10 mouse cellular contexts compared by ENCODE assay signal in genomic region chr19:57199361-57199760, GRCm38 (mm10).
A peak's percentile ranks its signal among the peaks of the same experiment; 100 is the strongest.
DNase-seq lines count a peak whose midpoint lies in the region; ATAC-seq and TF ChIP-seq lines count a peak whose summit lies in the region.
"Had no signal": no experiment of that assay in that cellular context is flagged by ENCODE, and none has a peak within 500 bp of the region (broad histone marks: within the 10 kb centered on the region; RNA-seq: fewer than 3 reads in every experiment).

No protein-coding gene starts in this region.

- no peak for ATAC-seq in forebrain, embryonic 14.5 days
- ATAC-seq in forebrain, embryonic 11.5 days (replicated peaks; ENCODE audit: low FRiP score), result no peak
- ATAC-seq in lung, postnatal 0 days, result peak; percentile 12; the same call in 1 of the 2 replicates
- ATAC-seq in hindbrain, embryonic 15.5 days (ENCODE audit: low FRiP score, low read depth), result no peak

- H3K4me2 ChIP-seq in forebrain, embryonic 14.5 days (ENCODE audit: low read length), result no peak overlapping the region
- no peak overlapping the region for H3K4me2 ChIP-seq in forebrain, embryonic 11.5 days (ENCODE audit: low read depth, low read length, severe bottlenecking)
- no peak overlapping the region for H3K4me2 ChIP-seq in lung, postnatal 0 days (replicated peaks; ENCODE audit: low read depth, low read length)
- no peak overlapping the region for H3K4me2 ChIP-seq in hindbrain, embryonic 15.5 days

- no peak for TF ChIP-seq CTCF in lung, postnatal 0 days (IDR thresholded peaks at IDR 0.05)

- H3K27me3 ChIP-seq in forebrain, embryonic 14.5 days (replicated peaks; ENCODE audit: control insufficient read depth, insufficient read depth, low read length), result peaks cover 7% of the 10 kb centered on the region; the same call in 1 of the 2 replicates
- H3K27me3 ChIP-seq in forebrain, embryonic 11.5 days (ENCODE audit: control insufficient read depth, insufficient read depth, low read length), result peaks cover 9% of the 10 kb centered on the region; the same call in 1 of the 2 replicates
- H3K27me3 ChIP-seq in lung, postnatal 0 days (replicated peaks; ENCODE audit: insufficient read depth, low read length), result no peaks in the 10 kb centered on the region
- H3K27me3 ChIP-seq in hindbrain, embryonic 15.5 days, result peaks cover 4% of the 10 kb centered on the region; the same call in 1 of the 2 replicates

- peak; percentile 77 for TF ChIP-seq EP300 in lung, postnatal 0 days (IDR thresholded peaks at IDR 0.05)

- peak; percentile 6 for DNase-seq in forebrain, embryonic 14.5 days (ENCODE audit: low spot score)
- no peak for DNase-seq in forebrain, embryonic 11.5 days (ENCODE audit: low spot score)
- peak; percentile 87 for DNase-seq in lung, postnatal 0 days (ENCODE audit: low spot score)
- no peak for DNase-seq in lung, postnatal 25 days (ENCODE audit: low spot score)
- peak; percentile 53 for DNase-seq in adipocyte (ENCODE audit: low spot score)
- DNase-seq in spleen, postnatal 14 days (ENCODE audit: low spot score in 2 of 2), result no peak
- DNase-seq in spleen, postnatal 10 days (ENCODE audit: low spot score in 2 of 2), result no peak
- DNase-seq: lung, adult 18-20 months had no signal

- no peak overlapping the region for H3K27ac ChIP-seq in forebrain, embryonic 14.5 days (ENCODE audit: low read depth, low read length)
- no peak overlapping the region for H3K27ac ChIP-seq in forebrain, embryonic 11.5 days (ENCODE audit: low read depth, low read length)
- H3K27ac ChIP-seq in lung, postnatal 0 days (ENCODE audit: low read length), result peak overlapping the region; percentile 71; the same call in 1 of the 2 replicates
- peak overlapping the region; percentile 72 for H3K27ac ChIP-seq in hindbrain, embryonic 15.5 days (replicated peaks)
- H3K27ac ChIP-seq: kidney, postnatal 0 days had no signal

- H3K36me3 ChIP-seq in forebrain, embryonic 14.5 days (ENCODE audit: control insufficient read depth, insufficient read depth, low read length), result no peaks in the 10 kb centered on the region
- no peaks in the 10 kb centered on the region for H3K36me3 ChIP-seq in forebrain, embryonic 11.5 days (ENCODE audit: control insufficient read depth, insufficient read depth, low read length)
- no peaks in the 10 kb centered on the region for H3K36me3 ChIP-seq in lung, postnatal 0 days (ENCODE audit: insufficient read depth, low read length)
- H3K36me3 ChIP-seq in hindbrain, embryonic 15.5 days, result no peaks in the 10 kb centered on the region

- H3K9me3 ChIP-seq in forebrain, embryonic 14.5 days (replicated peaks; ENCODE audit: control insufficient read depth, low read length), result no peaks in the 10 kb centered on the region
- no peaks in the 10 kb centered on the region for H3K9me3 ChIP-seq in forebrain, embryonic 11.5 days (ENCODE audit: control insufficient read depth, low read length)
- H3K9me3 ChIP-seq in lung, postnatal 0 days (ENCODE audit: low read length), result no peaks in the 10 kb centered on the region
- H3K9me3 ChIP-seq in hindbrain, embryonic 15.5 days, result no peaks in the 10 kb centered on the region

- H3K4me1 ChIP-seq in forebrain, embryonic 14.5 days (ENCODE audit: control insufficient read depth, insufficient read depth, low read length), result peaks cover 17% of the 10 kb centered on the region
- H3K4me1 ChIP-seq in forebrain, embryonic 11.5 days (replicated peaks; ENCODE audit: control insufficient read depth, insufficient read depth, low read length), result peaks cover 12% of the 10 kb centered on the region; the same call in 1 of the 2 replicates
- peaks cover 47% of the 10 kb centered on the region for H3K4me1 ChIP-seq in lung, postnatal 0 days (ENCODE audit: insufficient read depth, low read depth, low read length)
- peaks cover 39% of the 10 kb centered on the region for H3K4me1 ChIP-seq in hindbrain, embryonic 15.5 days (replicated peaks)

- 55% methylated on average over 6 of the region's 6 CpGs for WGBS in forebrain, embryonic 14.5 days
- WGBS in forebrain, embryonic 11.5 days, result 58% methylated on average over 6 of the region's 6 CpGs
- WGBS in lung, postnatal 0 days, result 22% methylated on average over 6 of the region's 6 CpGs
- WGBS in hindbrain, embryonic 15.5 days, result 25% methylated on average over 6 of the region's 6 CpGs

- H3K4me3 ChIP-seq in forebrain, embryonic 14.5 days (ENCODE audit: low read depth, low read length), result no peak overlapping the region
- H3K4me3 ChIP-seq in forebrain, embryonic 11.5 days (ENCODE audit: low read depth, low read length), result no peak overlapping the region
- no peak overlapping the region for H3K4me3 ChIP-seq in lung, postnatal 0 days (ENCODE audit: low read depth, low read length)
- no peak overlapping the region for H3K4me3 ChIP-seq in hindbrain, embryonic 15.5 days

- H3K9ac ChIP-seq in forebrain, embryonic 14.5 days (ENCODE audit: low read length), result no peak overlapping the region
- no peak overlapping the region for H3K9ac ChIP-seq in forebrain, embryonic 11.5 days (ENCODE audit: low read length)
- no peak overlapping the region for H3K9ac ChIP-seq in lung, postnatal 0 days (replicated peaks; ENCODE audit: low read depth)
- H3K9ac ChIP-seq in hindbrain, embryonic 15.5 days, result no peak overlapping the region

Comparison
In these comparisons a context has a peak if more than half of its experiments do, and no peak if none do; other contexts are left out.
1. DNase-seq: peak in forebrain, embryonic 14.5 days (single experiment), lung, postnatal 0 days (single experiment) and adipocyte (single experiment); none in forebrain, embryonic 11.5 days (single experiment), lung, postnatal 25 days (single experiment), spleen, postnatal 14 days (0 of 2) and spleen, postnatal 10 days (0 of 2).
2. H3K27ac ChIP-seq: peak in lung, postnatal 0 days (single experiment) and hindbrain, embryonic 15.5 days (single experiment); none in forebrain, embryonic 14.5 days (single experiment) and forebrain, embryonic 11.5 days (single experiment).